Mouse (Mus musculus): ENCODE results near the gene Ankrd34c.

The Ankrd34c gene

DNA sequence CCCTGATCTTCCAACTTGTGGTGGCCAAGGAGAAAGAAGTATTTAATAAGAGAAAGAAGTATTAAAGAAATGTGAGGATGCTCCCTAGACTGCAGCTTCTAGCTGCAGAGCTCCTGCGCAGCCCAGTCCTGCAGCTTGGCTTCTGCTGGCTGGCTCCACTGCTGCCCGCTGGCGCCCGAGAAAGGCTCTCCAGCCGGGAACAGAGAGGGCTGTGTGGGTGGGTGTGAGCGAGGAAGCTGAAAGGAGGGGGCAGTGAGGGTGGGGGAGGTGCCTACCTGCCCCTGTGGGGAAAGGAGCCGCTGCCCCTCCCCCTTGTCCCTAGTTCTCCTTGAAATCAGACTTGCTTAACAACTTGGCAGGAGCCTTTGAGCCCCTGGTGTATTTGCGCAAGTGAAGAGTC, at the start of gene Ankrd34c:
Gene Ankrd34c, minus strand, starts transcription at position 181 of the 400 bp plus-strand sequence.
- peak; percentile 11 for DNase-seq (ENCODE audit: low read depth, low spot score)

DNA sequence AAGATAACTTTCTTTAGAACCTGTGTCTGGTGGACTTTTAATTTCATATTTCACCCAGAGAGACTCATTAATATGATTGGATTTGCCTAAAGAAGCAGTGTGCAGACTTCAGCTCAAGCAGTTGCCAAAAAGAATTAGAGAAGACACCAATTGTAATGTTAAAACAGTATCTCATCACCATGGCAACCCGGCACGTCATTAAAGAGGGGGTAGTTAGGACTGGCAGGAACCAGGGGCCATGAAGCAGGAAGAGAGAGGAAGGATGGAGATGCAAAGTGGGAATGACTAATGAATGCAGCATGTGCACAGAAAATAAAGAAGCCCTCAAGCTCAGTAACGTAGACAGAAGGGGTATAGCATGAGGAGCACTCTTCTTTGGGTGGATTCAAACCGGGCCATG, 49.3 kb upstream of the Ankrd34c start:
- DNase-seq (ENCODE audit: low read depth, low spot score): peak; percentile 32

DNA sequence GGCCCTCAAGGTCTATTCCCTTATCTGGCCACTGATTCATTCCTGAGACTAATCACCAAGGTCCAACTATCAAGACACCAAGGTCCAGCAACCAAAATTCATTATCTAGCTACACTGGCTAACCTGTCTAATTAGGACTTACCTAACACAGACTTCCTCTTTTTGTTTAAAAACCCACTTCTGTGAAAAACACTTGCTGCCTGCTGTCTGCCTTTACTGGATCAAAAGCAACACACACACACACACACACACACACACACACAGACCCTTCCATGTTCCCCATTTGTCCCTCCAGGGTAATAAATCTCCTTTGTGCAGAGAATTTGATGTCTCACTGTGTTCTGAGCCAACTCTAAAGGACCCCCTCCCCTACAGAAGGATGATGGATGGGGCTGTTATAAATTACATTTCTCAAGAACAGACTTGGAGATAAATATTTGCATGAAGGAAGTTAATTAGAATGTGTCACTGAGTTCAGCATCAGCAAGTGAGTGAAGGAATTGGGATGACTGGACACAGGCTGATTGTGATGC, 43.2 kb upstream of the Ankrd34c start:
- DNase-seq (ENCODE audit: low read depth, low spot score): no peak

DNA sequence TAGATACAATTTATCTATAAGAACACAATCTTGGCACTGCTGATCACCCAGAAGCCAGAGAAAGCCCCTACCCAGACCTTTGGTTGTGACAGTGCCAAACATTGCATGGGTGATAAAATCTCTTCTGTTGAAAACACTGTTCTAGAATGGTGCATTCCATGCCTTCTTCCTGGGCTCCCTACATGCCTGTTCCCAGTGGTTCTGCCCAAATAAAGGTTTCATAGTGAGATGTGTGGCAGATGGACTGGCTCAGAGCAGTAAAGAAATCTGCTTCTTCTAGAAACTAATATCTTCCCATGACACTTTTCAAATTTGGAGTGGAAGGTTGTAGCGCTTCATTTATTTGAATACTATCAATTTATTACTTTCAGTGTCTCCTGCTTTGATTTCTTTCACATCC, 41.0 kb upstream of the Ankrd34c start:
- DNase-seq (ENCODE audit: low read depth, low spot score): no peak

DNA sequence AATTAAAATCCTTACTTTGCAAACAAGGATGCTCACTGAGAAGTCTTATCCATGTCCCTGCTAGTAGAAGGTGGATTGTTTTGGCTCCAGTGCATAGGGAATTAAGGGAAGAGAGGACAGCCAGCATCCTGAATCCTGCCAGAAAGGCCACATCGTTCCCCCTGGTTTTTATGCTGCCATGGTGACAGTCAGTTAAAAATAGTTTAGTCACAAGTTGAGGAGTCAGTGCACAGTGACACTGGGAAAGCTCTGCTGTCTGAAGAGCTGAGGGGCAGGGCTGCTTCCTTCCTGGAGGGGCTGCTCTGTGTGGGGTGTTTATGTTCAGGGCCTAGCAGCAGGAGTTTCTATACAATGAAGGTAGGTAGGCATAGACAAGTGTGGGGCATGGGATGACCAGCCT, 32.9 kb upstream of the Ankrd34c start:
- DNase-seq (ENCODE audit: low read depth, low spot score): no peak

DNA sequence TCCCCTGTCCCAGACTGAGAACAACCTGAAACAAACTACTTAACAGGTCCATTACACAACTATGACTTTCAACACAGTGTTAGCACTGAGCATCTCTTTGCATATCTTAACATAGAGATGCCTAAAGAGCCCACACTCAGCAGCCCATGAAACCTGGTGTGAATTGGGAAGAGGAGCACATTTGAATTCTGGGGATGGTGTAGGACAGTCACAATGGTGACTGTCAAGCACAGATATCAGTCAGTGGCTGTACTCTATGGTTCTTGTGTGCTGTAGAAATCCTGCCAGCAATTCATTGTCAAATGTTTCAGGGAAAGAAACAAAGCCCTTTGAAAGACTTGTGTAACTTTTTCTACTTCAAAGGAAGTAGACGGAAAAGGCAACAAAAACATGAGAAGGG, 23.7 kb upstream of the Ankrd34c start:
- DNase-seq (ENCODE audit: low read depth, low spot score): no peak

DNA sequence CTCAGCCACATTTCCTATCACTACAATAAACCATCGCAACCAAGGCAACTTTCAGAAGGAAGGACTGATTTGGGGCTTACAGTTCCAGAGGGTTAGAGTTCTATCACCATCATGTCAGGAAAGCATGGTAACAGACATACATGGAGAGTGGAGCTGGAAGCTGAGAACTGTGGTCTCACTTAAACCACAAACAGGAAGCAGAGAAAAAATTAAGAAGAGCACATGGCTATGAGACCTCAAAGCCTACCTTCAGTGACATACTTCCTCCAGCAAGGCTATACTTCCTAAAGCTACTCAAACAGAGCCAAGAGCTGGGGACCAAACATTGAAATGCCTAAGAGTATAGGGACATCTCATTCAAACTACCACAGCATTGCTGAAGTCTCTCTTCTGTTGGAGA, 20.3 kb upstream of the Ankrd34c start:
- no peak for DNase-seq (ENCODE audit: low read depth, low spot score)

DNA sequence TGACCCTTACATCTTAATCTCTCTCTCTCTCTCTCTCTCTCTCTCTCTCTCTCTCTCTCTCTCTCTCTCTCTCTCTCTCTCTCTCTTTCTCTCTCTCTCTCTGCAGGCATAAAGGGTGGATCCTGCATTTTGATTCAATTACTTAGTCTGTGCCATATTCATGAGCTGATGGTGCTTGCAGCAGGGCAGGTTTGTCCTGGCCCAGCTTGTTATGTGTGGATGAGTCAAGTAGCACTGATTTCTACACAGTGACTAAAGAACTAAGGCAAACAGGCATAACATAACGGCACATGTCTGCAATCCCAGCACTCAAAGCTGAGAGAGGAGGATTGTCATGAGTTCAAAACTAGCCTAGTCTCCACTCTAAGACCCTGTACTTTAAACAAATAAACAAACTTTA, 19.9 kb upstream of the Ankrd34c start:
- no peak for DNase-seq (ENCODE audit: low read depth, low spot score)

DNA sequence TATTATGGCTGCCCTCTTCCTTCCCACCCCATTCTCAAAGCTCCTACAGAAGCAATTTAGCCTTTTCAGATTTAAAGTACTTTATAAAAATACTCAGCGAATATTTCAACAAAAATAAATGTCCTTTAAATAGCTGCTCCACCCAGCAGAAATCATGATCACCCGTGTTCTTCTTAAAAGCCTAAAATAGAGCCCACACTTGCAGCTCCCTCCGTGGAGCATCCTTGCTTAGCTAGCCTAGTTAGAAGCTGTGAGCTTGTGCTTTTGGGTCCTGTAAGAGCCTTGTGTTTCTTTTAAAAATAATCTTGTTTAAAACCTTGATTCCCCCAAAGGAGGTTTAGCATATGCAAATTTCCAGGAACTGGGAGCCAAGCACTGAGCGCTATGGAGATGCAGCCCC, 19.3 kb upstream of the Ankrd34c start:
- no peak for DNase-seq (ENCODE audit: low read depth, low spot score)

DNA sequence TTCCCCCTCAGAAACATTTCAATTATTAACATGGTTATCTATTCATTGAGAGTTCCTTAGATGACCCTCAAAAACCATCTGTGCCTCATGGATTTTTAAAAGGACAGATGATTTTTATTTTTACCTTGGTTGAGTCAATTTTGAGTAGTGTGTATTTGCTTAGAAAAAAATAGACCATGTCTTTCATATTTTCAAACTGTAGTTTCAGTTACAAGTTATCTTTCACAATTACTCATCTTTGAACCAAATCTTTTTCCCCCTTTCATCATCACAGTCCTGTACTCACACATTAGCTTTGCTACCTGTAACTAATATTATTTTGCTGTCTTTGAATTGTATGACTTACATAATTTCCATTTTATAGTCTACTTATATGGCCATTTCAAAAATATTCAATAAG, 1.8 kb upstream of the Ankrd34c start:
- no peak for DNase-seq (ENCODE audit: low read depth, low spot score)

DNA sequence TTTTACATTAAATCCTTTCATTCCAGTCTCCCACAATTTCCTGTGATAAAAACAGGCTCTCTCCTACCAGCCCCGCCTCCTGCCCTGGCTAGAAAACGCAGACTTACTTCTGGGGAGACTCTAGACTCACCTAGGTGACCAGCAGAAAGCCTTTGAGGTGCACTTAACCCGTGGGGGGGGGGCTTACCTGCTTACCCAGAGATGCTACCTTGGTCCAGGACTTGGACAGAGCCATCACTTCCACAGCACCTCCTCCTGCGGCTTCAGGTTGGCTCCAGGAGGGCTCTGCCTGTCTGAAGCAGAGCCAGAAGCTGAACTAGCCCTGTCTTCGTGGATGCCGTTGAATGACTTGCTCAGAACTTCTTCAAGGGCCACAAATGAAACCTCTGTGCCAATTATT, 387 bp downstream of the Ankrd34c start:
- peak; percentile 5 for DNase-seq (ENCODE audit: low read depth, low spot score)

DNA sequence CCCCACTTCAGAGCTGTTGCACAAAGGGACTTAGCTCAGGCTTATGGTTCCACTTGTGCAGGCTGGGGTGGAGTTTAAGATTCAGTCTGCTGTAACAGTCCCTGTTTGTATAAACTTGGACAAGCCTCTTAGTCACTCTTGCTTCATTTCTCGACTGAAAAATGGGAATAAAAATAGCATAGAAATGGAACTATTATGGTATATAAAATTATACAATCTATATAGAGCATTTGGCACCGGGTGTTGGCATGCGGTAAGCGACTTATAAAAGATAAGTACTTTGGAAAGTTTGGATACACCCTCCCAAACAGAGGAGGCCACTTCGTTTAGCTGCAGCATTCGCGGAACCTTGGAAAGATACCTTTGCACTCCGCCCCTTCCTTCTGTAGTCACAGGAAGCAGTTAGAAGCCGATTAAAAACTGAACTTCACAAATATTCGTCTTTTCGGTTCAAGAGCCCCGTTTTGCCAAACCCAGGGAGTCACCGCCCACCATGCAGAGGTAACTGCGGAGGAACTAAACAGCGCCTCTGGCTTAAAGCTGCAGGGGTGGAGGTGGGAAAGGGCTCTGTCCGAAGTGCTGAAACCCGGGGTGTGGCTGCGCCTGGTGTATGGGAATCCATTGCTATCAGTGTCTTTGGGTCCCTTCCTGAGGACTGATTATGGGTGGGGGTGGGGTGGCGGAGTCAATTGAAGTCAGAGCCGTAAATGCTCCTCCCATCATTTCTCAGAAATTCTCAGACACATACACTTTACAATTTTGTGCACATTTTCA, 1.2 kb downstream of the Ankrd34c start:
- peak; percentile 74 for DNase-seq (ENCODE audit: low read depth, low spot score)

DNA sequence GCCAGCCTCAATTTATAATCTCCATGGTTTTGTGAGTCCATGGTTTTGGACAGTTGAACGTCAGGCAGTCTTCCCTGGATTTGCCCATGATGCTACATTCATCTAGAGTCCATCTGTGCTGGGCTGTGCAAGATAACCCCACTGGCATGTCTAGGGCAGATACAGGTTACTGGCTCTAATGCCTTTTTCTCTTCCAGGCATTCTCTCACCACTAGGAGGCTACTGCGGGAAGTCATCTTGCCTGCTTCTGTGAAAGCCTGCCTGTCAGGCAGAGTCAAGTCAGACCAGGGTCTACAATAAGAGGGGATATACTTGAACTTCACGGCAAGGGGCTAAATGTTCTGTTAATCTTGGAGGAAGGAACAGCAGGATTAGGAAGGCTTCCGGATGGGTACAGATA, 31.4 kb downstream of the Ankrd34c start:
- peak; percentile 56 for DNase-seq (ENCODE audit: low read depth, low spot score)

DNA sequence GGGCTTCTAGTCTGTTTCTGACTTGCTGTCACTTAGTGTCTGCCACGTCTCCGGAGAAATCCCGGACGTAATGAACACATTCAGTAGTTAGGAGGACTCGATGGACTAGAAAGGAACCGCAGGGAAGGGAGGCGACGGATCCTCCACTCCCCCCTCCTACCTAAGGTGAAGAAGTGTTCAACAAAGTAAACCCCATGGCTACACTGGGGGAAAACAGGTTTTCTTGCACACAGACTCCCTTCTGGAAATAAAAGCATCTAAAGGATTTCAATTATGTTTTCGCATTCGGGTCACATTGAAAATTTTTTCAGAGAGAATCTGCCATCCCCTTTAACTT, 33.1 kb downstream of the Ankrd34c start:
- no peak for DNase-seq (ENCODE audit: low read depth, low spot score)

DNA sequence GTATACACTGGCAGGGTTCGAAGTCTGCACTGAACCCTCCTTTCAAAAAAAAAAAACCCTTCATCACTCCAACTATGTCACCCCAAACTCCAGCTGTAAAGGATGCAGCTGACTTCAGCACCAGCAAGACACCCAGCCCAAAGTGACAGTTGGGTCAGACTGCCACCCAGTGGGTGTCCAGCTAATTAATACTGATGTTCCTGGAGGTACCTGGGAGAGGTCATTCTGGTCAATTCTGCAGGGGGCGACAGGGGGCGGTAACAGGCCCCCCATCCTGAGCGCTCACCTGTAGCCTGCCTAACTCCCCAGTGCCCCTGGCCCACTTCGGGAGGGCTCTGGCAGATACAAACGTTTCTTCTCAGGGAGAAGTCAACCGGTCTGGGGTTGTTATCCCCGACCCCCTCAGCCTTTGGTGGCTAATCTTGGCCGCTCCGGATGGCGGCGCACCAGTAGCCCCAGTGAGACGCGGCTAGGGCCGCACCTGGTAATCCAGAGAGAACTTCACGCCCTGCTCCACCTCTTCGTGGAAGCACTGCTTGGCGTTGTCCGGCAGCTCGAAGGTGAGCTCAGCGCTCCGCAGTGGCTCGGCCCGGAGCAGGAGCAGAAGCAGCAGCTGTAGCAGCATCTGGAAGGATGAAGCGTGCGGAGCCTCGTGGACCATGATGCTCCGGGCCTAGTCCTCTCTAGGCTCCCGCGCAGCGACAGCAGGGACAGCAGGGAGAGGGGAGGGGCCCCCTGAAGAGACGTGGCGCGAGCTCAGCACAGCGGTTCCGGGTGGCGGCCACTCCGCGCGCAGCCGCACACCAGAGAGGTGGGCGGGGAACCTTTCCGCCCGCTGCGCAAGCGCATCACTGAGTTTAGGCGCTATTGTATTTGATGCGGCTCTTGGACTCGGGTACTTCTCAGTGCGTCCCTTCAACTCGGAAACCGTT, 33.7 kb downstream of the Ankrd34c start, which contains the start of gene Tmed3:
Gene Tmed3, minus strand, starts transcription at position 804 of the 932 bp plus-strand sequence.
- DNase-seq (ENCODE audit: low read depth, low spot score): peak; percentile 90

DNA sequence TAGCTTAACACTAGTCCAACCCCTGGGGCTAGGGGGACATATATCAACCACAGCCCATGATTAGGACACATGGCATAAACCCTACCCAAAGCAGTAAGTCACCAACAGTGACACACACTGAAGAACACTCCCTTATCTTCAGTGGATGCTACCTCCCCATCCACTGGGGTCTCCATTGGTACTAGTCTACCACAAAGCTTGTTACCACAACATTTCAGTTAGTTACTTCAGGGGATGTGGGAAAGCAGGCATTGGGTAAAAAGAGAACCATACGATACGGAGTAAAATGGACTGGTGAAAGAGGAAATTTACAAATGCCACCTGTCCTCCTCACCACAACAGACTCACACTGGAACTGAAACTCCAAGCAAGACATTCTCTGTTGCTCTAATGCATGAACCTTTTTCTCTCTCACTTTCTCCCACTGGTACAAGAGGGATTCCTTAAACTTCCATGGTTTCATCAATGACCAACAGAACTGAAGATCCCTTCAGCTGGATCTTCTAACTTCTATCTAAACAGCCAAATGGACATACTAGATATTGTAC, 37.3 kb downstream of the Ankrd34c start:
- no peak for DNase-seq (ENCODE audit: low read depth, low spot score)

DNA sequence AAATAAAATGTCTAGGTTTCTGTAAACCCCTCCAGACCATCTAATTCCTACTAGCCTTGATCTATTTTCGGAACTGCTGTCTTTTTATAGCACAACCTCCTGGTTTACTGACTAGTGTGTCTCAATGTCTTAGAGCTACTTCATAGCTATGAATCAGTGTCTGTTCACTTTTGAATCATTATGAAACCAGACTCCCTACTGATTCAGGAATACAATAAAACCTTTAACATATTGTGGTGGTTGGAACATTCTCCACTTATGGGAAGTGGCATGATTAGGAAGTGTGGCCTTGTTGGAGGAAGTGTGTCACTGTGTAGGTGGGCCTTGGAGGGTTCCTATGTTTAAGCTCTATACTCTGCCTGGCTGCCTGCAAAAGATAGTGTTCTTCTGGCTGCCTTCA, 43.1 kb downstream of the Ankrd34c start:
- no peak for DNase-seq (ENCODE audit: low read depth, low spot score)

DNA sequence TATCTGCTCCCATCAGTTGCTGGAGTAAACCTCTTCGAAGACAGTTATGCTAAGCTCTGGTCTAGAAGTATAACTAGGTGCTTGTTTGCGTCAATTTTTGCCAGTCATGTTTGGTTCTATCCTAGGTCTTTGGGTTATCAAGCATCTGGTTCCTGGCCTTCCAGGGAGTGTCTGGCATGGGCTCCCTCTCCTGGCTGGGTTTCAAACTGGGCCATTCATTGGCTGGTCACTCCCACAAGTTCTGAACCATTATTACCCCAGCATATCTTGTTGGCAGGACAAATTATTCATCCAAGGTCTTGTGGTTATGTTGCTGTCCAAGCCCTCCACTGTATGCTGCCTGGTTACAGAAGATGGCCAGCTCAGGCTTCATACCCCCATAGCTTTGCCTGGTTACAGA, 44.6 kb downstream of the Ankrd34c start:
- DNase-seq (ENCODE audit: low read depth, low spot score): no peak

DNA sequence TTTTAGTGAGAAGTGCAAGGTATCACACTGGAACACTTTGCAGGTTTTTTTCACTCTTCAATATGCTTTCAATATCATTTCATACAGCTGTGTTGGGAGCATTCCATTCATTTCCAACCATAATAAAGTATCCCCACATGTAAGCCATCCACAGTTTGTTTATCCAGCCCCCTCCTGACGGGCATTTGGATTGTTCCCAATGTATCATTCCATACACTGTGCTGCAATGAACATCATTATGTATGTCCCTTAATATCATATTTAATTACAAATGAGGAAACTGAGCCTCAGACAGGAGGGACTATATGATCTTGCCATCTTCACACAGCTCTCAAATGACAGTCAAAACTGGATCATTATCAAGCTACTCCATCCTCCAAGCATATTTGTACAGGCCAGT, 49.1 kb downstream of the Ankrd34c start:
- DNase-seq (ENCODE audit: low read depth, low spot score): no peak

DNA sequence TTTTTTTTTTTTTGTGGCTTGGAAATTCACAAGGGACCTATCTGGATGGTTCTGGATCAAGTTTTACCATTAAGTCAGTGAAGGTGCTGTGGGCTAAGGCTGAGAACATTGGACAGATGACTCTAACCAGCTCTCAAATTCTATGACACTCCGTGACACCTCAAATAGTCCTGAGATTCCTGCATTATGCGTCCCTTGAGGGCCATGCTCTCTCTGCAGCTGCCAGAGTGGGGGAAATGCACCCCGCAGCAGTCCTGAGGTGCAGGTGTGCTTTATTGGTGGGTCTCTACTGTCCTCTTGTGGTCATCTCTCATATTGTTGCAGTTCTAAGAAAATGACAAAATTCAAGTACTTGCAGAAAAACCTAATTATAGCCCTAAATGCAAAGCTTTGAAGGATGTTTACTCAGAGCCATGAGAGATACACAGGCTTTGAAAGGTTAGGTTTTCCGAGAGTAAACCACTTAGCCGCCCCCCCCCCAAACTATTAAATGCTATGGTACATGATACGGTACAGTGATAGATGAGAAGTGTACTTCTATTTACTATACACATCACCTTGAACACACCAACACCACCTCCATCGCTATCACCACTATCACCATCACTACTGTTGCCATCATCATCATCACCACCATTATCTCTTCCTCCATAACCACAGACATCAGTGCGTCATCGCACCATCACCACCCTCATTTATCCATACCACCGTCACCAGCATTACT, 50.6 kb downstream of the Ankrd34c start:
- peak; percentile 59 for DNase-seq (ENCODE audit: low read depth, low spot score)

DNA sequence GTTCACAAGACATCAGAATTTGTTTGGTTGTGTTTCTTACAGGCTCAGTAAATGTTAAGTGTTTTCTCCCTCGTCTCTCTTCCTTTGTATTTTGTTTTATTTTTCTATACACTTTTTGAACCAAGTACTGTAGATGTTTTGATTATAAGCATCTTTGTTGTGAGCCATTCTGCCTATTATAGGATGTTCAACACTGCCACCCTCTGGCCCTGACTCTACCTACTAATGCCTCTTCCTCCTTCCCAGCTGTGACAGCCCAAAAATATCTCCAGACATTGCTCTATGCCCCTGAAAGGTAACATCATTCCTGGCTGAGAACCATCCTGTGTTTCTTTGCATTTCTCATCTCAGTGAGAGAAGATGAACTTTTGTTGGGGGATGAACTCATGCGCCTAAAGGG, 52.0 kb downstream of the Ankrd34c start:
- DNase-seq (ENCODE audit: low read depth, low spot score): no peak

DNA sequence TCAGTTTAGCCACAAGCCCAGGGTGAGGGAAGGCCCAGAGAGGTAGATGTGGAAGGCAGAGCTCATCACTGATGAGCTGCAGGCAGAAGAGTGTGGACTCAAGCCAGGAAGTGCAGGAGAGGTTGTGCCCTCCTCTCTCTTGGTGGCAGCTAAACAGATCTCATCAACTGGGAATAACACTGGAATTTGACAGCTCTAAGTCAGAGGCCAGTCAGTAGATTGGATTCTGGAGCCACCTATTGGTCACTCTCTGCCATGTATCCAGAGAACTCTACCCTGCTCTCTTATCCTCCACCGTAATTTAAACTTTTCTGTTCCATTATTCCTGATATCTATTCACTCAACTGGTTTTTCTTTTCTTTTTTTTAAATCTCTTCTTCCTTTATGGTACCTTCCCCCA, 59.3 kb downstream of the Ankrd34c start:
- DNase-seq (ENCODE audit: low read depth, low spot score): peak; percentile 23

Measured in R1 (cell line).